Mouse (Mus musculus): ENCODE data around the gene Comt.

Comt gene

DNA sequence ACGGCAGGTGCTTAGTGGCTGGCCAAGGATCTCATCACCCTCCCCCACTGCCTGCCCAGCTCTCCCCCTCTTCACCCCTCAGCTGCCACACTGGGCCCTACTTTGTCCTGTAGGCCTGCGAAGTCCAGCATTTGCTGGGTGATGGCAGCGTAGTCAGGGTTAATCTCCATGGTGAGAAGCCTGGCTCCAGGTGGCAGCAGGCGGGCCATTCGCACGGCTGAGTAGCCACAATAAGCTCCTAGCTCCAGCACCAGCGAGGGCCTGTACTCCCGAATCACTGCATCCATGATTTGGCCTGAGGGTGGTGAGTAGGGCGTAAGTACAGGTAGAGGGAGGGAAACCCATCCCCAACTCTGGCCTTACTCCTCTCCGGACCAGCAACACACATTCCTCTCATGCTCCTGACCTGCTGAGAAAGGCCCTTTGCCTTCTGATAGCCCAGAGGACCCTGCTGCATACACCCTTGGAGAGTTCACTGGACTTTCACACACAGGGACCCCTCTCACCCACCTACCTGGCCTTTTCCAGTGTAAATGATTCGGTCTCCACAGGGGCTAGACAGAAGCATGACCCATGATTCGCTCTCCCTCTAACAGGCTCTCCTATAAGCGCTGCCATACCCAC is 15.5 kb downstream of the Comt start:
- DNase-seq (ENCODE audit: low spot score in 2 of 2), result no peak

- DNase-seq (ENCODE audit: low spot score in 2 of 2), result no peak
Observed at GRCm38 (mm10) chr16:18410418-18410817, 16.2 kb downstream of the Comt start.

DNA sequence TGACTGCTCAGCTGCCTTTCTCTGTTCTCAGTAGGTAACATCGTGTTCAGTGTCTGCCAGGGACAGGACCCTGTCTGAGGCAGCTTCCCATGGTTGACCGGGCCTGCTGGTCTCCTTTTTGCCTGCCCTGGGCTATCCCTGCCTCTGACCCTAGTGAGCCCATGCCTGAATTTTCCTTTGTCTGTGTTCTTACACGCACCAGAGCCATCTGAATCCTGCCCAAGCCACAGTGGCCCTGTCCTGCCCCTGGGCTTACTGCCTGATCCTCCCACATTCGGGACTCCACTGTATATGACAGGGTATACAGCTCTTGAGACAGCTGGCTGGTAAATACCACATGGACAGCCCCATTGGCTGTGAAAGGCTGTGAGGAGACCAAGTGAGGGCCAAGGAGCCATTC is 16.9 kb downstream of the Comt start:
- DNase-seq (ENCODE audit: low spot score in 2 of 2), result no peak

- DNase-seq (ENCODE audit: low spot score in 2 of 2), result no peak
Observed at GRCm38 (mm10) chr16:18407912-18408311, 18.7 kb downstream of the Comt start.

DNA sequence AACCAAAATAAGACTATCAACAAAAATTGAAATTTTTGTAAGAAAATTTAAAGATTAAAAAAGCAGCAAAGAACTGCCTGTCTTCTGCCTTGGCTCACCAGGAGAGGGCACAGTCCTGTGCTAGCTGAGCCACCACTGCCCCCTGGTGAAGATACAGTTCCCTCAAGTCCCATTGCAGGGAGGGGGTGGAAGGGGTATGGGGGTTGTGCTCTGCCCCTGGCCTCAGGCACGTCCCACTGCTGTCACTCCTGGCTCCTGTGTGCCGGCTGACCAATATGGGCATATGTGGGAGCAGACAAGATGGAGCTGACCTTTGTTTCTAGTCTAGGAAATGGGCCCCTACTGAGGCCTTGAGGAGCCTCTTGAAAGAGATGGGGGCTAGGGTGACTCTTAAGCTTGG is 20.4 kb downstream of the Comt start:
- DNase-seq (ENCODE audit: low spot score in 2 of 2), result peak; percentile 71 to 83

- DNase-seq (ENCODE audit: low spot score in 2 of 2), result no peak
Observed at GRCm38 (mm10) chr16:18405876-18406275, 20.8 kb downstream of the Comt start.

GRCm38 (mm10) chr16:18405091-18405854 is 21.4 kb downstream of the Comt start:
- DNase-seq (ENCODE audit: low spot score in 2 of 2), result peak; percentile 78 to 80

DNA sequence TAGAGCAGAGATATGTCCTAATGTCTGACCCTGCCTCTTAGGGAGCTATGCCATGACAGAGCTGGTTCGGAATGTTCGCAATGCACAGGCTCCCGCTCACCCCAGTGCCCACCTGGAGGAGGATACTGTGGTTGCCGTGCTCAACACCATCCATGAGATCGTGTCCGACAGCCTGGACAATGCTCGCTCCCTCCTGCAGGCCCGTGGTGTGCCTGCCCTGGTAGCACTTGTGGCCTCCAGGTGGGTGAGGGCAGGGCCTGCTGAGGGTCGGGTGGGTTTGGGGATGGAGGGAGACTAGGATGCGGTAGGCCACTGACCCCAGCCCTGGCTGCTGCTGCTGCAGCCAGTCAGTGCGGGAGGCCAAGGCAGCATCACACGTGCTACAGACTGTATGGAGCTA is 23.4 kb downstream of the Comt start:
- no peak for DNase-seq (ENCODE audit: low spot score in 2 of 2)

- DNase-seq (ENCODE audit: low spot score in 2 of 2), result no peak
Observed at GRCm38 (mm10) chr16:18400472-18401216, 26.0 kb downstream of the Comt start.

DNA sequence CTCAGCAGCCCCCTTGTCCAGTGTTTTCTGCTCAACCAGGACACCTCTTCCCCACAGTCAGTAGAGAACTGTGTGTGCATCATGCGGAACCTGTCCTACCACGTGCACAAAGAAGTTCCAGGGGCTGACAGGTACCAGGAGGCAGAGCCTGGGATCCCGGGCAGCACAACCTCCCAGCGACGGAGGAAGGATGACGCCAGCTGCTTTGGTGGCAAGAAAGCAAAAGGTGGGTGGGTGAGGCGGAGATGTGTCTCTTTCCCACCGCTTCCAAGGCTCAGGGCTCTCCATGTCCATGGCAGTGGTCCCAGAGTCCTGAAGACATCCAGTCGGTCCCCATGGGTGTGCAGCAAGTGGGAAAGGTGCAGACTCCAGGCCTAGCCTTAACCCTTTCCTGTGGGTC is 26.6 kb downstream of the Comt start:
- no peak for DNase-seq (ENCODE audit: low spot score in 2 of 2)

GRCm38 (mm10) chr16:18396791-18397621 is 29.6 kb downstream of the Comt start:
- DNase-seq (ENCODE audit: low spot score in 2 of 2), result no peak

DNA sequence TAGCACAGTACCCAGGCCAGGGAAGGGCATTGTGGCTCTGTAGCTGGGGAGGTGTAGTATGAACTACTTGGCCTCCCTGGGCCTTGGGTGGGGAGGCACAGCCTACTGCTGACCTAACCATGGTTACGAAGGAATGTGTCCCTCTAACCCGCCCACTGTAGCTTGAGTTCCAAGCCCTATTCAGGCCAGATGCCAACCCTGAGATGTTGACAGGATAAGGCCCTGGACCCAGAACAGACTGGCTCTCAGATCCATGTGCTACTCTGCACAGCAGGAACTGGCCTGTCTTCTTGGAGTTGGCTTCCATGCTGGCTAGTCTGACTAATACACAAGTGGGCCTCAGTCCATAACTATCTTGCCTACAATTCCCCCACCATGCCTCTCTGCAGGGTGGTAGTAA is 30.5 kb downstream of the Comt start:
- DNase-seq (ENCODE audit: low spot score in 2 of 2), result no peak

- no peak for DNase-seq (ENCODE audit: low spot score in 2 of 2)
Observed at GRCm38 (mm10) chr16:18395620-18396036, 31.0 kb downstream of the Comt start.

DNA sequence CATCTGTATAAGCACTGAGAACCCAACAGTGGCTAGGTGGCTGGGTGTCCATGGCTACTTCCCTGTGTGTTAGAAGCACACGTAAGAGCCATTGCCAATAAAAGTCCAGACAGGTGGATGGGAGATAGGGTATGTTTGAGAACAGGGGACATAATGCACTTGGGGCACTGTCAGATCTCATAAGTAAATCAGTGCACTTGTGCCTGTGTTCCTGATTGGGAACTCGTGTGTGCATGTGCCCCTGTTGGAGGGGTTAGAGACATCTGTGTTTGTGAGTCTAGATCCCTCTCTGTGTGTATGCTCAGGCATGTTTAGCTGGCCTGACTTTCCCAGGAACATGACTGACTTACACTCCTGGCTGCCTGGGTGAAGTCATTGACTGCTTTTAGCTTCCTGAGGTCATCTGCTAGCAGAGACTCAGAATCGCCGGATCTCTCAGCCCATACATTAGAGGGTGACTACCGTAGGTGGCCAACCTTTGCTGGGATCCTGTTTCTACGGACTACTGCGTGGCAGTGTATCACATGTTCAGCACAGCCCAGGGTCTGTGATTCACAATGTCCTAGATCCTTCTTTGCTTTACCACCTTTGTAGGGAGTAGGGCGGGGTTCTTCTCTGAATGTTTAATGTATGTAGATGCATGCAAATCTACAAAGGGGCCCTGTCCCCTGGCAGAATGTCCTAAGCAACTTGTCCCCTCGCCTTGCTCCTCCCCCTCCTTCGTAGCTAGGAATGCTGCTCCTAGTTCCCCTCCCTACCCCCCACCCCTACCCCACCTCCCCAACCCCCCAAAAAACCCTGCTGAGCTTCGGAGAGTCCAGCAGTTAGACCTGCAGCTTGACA is 31.7 kb downstream of the Comt start:
- DNase-seq (ENCODE audit: low spot score in 2 of 2), result no peak

DNA sequence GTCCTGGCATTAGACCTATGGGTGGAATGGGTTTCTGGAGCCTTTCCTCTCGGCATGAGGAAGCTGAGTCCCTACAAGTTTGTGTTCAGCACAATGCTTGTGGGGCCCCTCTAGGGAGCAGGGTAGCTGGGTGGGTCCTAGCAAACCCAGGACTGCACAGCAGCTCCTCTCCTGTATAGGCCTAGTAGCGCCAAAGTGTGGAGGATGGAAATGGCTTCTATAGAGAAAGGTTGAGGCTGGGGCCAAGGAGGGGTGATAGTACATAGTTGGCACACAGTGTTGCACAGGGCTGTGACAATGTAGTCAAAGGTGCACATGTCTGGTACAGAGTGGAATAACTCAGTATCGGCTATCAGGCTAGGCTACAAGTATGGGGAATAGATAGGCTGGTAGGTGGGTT is 32.6 kb downstream of the Comt start:
- no peak for DNase-seq (ENCODE audit: low spot score in 2 of 2)

DNA sequence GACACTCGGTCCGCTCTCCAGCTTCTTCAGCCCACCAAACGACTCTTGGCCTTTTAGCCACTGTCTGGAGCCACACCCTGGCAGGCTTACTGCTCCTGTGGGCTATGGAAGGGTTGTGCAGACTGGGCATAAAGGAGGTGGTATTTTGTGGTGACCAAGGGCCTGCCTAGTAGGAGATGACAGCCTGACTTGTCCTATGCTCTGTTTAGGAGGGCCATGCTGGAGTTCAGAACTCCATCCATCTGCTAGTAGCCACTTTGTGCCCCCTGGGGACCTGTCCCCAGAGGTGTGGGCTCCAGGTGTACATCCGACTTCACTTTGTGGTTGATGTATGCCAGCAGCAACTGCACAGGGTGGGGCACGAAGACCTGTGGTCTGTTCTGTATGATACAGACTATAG is 33.1 kb downstream of the Comt start:
- DNase-seq (ENCODE audit: low spot score in 2 of 2), result no peak

DNA sequence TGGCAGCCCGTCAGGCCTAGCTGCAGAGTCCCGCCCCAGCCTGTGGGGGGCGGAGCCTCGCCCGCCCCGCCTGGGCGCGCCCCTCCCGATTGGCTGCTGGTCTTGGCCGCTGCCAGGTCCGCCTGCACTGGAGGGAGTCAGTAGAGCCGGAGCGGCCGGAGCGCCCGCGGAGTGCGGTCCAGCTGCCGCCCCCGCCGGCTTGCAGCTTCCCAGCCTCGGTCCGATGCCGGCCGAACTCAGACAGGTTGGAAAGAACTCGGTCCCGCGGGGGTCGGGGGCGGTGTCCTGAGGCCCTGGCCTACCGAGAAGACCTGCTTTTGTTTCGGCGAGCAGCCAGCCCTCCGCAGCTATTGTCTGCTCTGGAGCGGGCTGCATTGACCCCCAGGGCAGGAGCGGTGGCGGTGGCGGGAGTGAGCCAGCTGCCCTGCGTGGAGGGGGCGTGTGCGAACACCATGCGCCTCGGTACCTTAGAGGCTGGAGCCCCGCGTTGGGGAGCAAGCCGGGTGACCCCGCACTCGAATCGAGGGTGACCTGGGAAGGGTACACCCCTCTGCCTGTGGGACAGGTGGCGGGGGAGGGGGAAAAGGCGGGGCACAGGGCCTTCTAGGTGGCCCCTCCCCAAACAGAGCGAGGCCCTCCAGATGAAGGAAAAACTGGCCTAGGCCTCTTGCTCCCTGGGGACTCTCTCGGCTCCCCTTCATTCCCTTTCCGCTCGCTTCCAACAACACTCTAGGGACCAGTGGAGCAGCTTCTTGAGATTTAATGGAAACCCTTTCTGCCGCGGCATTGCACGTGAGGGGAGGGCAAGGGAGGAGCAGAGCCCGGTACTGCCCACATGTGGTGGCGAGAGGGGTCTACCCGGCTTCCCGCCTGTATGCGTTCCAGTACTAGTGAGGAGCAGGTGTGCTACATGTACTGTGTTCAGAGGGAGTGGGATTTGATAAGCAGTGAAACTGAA is 33.9 kb downstream of the Comt start:
- DNase-seq (ENCODE audit: low spot score in 2 of 2), result peak; percentile 91 to 94

DNA sequence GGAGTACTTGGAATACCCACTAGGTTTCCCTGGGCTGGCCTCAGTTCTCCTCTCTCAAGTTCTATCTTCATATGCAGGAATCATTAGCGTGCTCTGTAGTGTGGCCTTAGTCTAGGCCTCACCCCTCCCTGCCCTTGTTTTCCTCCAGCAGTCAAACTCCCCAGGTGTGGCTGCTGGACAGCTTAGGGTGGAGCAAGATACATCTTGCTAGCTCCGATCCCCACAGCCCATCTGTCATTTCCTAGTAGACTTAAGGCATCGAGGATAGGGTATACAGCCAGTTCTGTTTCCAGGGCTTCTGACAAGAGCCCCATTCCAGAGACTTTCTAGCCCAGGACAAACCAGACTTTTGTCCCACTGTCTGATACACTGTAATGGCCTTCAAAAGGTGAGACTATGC is 34.9 kb downstream of the Comt start:
- no peak for DNase-seq (ENCODE audit: low spot score in 2 of 2)

GRCm38 (mm10) chr16:18391127-18391526 is 35.5 kb downstream of the Comt start:
- no peak for DNase-seq (ENCODE audit: low spot score in 2 of 2)

DNA sequence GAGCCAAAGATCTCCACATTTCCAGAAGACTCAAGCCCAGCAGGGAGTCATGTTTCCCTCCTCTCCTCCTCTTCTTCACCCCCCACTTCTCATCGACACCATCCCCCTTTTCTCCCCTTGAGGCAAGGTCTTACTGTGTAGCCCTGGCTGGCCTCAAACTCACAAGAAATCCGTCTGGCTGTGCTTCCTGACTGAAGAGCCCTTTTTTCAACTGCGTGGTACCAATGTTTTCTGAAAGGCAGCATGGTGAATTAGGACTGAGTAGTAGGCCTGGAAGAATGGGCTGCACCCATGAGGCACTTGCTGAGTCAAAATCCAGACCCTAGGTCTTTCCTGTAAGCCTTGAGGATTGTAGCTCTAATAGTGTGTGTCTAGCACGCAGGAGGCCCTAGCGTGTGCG is 36.3 kb downstream of the Comt start:
- no peak for DNase-seq (ENCODE audit: low spot score in 2 of 2)
